Mouse (Mus musculus): ENCODE results near the gene Syne2.

The Syne2 gene

DNA sequence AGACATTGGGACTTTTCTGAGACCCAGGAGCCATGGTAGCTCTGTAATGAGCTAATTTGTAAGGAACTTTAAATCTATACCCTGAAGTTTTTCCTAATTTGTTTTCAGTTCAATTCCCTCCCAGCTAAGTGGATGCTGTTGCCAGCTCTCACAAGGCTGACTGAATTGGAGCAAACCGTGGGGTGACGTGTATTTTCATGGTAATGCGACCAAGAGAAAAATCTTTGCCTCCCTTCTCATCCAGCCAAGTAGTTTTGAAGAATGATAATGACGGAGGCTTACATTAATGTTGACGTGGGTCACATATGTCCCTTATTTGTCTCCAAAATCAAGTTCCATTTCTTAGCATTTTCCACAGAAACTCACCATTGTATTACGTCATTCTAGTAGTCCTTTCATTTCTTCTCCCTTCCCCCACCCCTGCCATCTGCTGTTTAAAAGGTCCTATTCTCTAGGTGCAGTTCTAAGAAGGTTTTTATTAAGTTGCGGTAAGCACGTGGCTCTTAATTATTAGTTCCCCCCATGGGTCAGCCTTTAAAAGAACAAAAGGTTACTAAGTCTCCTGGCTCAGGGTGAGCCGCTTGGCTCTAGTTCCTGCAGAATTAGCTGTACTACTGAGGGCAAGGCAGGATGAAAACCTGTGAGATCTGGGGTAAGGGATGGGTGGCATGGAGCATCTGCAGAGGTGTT, 55.8 kb downstream of the Syne2 start:
- no peak for DNase-seq (ENCODE audit: low spot score)

DNA sequence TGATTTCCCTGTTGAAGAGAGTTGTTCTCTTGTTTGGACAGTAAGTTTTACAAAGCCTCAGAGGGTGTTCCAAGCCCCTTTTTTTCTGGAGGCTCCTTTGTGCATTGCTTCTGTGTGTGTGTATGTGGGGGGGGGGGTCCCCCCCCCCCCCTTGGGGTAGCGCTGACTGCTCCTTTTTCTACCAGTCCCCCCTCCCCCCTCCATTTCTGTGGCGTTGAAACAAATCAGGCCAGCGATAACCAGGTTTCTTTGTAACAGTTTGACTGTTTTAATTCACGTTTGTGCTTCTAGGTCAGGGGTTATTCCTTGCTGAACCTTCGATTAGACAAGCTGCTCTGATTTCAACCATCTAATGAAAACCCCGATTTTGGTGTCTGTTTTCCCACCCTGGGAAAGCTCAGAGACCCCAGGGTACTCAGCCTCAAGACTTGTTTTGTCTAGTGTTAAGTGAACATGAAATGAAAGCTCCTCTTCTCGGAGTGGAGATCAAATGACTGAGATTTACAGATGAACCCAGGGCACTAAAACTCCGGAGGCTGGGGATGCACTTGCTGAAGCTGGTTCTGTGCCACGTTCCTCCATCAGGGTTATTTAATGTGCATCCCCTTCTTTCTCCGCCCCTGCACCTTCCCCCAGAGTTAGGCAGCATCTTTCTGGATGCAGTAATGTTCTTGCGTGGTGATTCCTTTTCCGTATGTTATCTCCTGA, 56.5 kb downstream of the Syne2 start:
- no peak for DNase-seq (ENCODE audit: low spot score)

DNA sequence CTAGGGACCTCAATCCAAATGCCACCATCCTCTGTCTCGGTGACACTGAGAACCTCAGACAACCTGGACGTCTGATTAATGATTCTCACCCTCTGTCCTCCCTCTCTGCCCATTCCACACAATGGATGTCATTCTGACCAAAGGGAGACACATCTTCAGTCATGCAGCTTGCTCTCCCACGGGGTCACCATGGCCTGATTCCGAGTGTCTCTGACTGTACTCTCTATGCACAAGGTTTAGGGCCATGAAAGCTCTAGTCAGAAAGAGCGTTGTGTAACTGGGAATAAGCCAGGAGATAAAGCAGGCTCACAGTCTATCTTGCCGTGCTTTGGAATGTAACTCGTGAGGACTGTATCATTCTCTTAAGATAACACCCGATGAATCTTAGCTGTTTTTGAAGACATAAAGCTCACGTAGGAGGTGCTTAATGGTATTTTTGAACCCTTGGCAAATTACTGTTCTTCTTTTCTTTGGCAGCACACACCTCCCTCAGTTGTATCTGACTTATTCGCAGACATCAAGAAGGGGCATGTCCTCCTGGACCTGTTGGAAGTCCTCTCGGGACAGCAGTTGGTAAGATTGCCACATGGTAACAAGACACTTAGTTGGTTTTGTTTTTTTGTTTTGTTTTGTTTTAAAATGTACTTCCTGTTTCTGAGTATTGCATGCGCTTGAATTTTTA, 61.8 kb downstream of the Syne2 start:
- DNase-seq (ENCODE audit: low spot score) = no peak

DNA sequence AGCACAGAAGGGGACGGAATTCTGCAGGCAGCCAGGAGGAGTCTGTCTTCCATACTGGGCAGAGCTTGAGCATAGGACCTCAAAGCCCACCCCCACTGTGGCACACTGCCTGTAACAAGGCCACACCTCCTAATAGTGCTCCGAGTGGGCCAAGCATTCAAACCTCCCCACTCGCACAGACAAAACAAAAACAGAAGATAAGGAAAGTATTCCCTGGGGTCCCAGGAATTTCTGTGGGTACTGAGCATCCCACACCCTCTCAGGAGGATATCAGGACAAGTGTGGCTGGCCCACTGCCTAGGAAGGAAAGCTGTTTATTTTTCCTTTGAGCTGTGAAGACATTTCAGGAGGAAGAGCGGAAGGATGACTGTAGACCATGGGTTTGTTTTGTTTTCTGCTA, 63.6 kb downstream of the Syne2 start:
- no peak for DNase-seq (ENCODE audit: low spot score)

DNA sequence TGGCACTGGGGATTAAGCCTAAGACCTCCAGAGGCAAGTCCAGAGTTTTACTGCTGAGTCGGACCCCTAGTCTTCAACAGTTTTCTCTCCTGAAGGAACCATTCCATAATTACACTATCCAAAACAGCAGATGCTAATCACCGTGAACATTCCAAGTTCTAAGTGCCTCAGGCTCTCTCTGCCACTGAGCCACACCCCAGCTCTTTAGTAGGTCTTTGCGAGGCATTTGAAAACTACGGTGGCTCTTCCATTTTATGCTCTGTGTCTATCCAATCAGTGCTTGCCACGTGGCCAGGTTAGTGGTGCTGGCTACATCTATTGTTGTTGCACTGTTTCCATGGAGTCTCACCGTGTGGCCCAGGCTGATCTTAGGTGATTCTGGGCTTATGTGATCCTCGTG, 68.2 kb downstream of the Syne2 start:
- DNase-seq (ENCODE audit: low spot score) = no peak

DNA sequence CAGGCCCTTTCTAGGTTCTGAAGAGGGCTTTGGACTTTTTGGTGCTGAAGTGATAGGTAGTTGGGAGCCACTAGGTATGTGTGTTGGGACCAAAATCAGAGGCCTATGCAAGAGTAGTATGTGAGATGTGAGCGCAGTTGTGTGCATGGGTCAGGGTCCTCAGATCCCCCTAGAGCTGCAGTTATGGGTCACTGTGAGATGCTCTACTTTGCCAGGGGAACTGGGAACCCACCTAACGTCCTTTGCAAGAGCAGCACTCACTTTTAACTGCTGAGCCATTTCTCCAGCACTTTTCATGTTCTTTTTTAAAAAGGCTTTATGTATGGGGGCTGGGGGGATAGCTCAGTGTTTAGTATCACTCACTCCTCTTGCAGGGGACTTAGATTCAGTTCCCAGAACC, 69.0 kb downstream of the Syne2 start:
- no peak for DNase-seq (ENCODE audit: low spot score)

DNA sequence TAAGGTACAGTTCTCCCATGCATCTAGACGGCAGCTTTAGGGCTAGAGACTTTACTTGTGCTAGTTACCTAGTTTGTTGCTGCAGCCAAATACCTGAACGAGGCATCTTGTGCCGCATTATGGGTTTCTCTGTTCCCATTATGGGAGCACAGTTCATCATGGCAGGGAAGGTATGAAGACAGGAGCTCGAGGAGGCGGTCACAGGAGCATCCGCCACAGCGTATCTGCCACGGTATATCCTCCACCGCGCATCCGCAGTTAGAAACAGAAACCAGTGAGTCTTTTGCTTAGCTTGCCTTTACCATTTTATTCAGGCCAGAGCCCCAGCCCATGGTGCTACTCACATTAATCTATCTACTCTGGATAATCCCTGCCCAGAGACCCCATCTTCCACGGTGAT, 70.8 kb downstream of the Syne2 start:
- DNase-seq (ENCODE audit: low spot score) = no peak

DNA sequence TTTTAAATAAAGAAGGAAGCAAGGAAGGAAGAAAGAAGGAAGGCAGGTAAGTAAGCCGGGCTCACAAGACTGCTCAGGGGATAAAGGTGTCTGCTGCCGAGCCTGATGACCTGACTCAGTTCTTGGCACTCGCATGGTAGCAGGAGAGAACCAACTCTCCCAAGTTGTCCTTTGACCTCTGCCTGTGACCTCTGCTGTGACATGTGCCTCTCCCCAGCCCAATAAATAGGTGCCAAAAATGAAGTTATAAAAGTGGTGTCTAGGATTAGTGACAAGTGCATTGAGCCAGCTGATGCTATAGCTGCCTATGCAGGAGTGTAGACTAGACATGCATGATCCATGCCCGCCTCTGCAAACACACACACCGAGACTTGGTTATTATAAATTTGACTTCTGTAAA, 73.3 kb downstream of the Syne2 start:
- no peak for DNase-seq (ENCODE audit: low spot score)

DNA sequence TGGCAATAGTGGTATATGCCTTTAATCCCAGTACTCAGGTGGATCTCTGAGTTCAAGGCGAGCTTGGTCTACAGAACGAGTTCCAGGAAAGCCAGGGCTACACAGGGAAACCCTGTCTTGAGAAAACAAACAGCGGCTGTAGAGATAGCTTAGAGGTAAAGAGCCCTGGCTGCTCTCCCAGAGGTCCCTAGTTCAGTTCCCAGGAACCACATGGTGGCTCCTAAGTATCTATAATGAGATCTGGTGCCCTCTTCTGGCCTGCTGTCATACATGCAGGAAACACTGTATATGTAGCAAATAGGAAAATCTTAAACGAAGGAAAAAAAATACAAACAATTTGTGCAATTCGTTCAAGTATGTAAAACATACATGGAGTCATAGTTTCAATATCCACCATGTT, 75.5 kb downstream of the Syne2 start:
- DNase-seq (ENCODE audit: low spot score) = no peak

DNA sequence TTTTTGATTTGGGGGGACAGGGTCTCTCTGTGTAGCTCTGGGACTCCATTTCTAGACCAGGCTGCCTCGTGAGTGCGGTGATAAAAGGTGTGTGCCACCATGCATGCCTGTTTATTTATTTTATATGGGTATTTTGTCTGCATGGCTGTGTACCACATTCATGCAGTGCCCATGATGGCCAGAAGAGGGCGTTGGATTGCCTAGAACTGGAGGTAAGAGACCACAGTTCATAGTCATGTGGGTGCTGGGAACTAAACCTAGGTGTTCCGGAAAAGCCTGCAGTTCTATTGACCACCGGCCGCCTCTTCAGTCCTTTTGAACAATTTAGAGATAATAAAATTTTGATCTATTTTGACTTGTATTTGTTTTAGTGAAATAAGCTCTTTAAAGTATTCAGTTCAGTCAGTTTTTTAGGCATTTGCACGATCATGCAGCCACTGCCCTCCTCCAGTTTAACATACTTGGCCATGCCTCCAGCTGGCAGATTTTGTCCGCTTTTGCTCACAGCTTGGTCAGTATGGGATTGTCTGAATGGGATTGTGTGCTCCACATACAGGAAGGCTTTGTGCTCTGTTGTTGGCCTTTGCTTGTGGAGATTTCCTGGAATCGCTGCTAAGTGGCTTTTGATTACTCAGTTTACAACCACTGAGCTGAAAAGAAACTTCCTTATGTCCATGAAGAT, 76.5 kb downstream of the Syne2 start:
- no peak for DNase-seq (ENCODE audit: low spot score)

DNA sequence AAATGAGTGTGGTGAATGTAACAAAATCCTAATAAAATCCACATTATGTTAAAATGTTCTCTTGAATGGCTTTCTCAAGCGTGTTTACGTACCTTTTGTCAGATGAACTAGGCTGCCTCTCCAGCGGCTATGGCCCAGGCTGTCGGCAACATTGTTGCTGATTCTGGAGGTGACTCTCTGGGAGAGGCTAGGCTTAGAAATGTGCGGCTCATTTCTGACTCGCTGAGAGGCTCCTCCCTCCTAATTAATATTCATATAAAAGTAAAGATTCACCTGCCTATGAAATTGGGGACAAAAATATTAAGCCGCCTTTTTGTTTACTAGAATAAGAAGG, 77.0 kb downstream of the Syne2 start:
- DNase-seq (ENCODE audit: low spot score) = no peak

DNA sequence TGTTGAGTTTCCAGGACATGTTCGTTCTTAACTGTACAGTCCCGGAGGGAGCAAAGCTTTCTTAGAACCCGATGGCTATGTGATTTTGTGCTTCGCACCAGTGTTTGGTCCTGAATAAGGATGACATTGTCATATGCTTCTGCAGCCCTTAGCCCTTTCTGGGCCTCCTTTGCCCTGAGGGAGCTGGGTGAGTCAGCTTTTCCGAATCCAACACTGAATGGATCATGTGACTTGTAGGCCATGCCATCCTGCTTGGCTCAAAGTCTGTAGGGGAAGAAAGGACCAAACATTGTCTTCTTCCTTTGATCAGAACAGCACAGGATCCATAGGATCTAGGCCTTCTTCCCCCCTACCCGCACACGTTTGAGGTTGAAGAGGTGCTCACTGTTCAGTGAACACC, 79.9 kb downstream of the Syne2 start:
- no peak for DNase-seq (ENCODE audit: low spot score)

DNA sequence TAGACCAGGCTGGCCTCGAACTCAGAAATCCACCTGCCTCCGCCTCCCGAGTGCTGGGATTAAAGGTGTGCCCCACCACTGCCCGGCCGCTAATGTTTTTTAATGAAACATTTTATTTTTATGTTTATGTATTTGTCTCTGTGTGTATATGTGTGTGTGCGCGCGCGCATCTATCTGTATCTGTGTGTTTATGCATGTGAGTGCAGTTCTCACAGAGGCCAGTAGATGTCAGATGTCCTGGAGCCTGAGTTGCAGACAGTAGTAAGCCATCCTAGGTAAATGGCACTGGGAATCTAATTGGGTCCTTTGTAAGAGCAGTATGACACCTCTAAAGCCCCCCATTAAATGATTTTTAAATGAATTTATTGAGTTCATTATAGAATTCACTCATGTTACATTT, 83.8 kb downstream of the Syne2 start:
- DNase-seq (ENCODE audit: low spot score) = no peak

DNA sequence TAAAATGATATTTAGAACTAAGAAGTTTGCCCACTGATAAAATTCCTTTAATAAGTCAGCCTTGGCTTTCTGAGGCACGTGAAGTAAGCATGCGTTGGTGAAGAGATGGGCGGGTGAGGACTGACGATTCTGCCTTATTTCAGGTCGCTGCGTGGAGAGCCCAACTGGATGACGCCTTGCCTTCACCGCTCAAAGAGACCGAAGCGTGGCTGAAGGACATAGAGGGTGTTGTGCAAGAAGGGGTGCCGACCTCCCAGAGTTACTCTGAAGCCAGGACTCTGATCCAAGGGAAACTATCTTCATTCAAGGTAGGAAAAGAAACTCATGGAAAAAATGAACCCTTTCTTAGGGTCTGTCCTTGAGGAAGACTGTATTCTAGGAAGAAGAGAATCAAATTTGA, 86.1 kb downstream of the Syne2 start:
- no peak for DNase-seq (ENCODE audit: low spot score)

DNA sequence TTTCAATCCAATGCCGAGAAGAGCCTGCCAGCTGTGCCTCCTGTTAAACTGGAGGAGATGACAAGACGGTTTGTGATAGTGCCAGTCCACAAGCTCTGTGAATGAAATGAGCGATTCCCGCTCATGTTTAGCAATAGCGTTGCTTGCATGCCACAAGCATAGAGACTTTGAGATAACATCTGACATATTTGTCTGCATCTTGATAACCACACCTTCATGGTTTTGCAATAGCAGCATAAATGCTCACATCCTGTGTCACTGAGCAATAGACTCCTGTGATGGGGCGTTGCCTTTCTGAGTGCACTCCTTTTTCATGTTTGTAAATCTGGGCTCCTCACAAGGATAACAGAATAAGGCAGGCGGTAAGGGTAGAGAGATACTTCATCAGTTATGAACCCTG, 87.4 kb downstream of the Syne2 start:
- no peak for DNase-seq (ENCODE audit: low spot score)

DNA sequence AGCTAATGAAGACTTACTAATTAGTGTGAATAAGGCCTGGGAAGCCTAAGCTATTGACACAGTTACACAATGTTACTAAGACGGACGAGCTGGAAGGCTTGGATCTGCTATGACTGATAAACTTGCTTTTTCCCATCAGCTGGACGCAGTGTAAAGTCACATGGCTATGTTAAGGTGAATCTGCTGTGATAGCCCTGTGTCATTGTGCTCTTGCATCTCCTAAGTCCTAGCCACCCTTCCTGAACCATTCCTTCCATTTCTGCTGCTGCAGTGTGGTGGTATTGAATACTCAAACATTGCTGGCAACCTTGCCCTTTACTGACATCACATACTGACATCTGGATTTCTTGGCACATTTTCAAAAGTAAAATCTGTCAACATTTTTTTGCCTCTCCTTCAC, 90.5 kb downstream of the Syne2 start:
- DNase-seq (ENCODE audit: low spot score) = no peak

DNA sequence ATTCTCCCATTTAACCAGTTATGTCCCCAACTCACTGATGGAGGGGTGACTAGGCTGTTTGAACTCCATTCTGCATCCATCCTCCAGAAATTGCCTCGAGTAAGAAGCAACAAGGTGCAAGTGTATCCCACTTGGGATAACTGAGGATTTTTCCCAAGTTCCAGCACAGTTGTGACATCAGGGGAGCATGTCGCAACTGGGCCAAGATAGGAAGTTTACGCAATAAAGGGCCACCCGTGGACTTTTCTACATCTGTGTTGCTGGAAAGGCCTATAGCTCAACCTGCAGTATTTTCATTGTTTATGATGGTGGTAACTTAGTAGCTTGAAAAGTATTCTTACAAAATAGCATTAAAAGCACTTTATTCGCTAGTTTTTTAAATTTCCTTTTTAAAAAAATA, 97.8 kb downstream of the Syne2 start:
- no peak for DNase-seq (ENCODE audit: low spot score)

DNA sequence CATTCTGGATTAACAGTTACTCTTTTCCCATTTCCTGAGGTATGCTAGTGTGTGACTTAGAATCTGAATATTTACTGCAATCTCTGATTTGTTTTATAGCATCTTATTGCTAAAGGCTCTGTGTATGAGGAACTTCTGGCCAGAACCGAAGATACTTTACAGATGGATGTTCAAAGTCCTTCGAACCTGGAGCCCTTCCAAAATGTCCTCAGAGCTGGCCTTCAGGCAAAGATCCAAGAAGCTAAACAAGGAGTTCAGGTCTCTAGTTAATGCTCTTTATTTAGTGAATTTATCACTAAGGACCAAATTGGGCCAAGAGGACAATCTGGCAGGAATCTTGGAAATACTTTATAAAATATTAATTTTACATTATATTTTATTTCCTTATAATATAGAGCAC, 100.5 kb downstream of the Syne2 start:
- DNase-seq (ENCODE audit: low spot score) = no peak

DNA sequence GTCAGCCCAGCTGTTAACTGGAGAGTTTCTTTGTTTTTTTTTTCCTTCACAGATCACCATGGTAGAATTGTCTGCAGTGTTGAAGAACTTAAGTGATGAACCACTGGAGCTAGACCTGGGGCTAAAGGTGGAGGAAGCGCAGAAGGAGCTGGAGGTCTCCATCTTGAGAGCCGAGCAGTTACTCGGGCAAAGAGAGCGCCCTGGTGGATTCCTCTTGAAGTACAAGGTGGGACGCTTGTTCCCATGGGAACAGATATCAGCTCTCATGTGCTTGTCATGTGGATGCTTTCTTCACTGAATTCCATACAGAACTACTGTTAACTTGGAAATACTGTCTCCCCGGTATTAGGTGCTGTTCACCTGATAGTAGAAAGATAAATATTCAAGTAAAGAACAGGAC, 101.0 kb downstream of the Syne2 start:
- DNase-seq (ENCODE audit: low spot score) = peak; percentile 37

DNA sequence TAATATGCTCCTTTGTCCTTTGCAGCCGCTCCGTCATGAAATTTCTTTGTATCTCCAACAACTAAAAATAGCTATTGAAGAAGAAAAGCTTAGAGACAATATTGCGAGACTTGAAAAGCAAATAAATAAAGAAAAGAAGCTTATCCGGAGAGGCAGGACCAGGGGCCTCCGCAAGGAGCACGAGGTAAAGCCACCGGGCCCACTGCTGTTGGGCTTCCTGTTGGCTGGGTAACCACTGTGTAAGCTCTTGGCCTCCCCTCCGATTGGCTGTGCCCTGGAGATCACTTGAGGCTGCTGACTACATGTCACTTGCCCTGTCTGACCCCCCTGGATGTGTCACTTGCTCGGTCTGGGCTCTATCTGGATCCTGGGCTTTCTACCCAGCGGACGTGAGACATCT, 105.0 kb downstream of the Syne2 start:
- DNase-seq (ENCODE audit: low spot score) = no peak

DNA sequence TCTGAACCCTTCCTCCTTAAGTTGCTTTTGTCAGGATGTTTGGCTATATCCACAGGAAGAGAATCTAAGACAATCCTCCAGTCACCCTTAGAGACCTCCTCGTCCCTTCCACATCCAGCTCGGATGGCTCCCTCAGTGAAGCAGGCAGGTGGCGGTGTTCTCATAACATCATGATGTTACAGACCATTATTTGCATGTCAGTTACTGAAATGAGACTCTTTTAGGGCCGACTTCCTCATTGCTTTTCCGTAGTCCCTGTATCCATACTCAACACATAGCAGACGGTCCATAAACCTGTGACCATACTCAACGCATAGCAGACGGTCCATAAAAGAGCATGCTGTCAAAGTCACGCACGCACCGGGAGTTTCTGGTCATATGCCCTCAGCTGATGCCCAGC, 106.9 kb downstream of the Syne2 start:
- no peak for DNase-seq (ENCODE audit: low spot score)

DNA sequence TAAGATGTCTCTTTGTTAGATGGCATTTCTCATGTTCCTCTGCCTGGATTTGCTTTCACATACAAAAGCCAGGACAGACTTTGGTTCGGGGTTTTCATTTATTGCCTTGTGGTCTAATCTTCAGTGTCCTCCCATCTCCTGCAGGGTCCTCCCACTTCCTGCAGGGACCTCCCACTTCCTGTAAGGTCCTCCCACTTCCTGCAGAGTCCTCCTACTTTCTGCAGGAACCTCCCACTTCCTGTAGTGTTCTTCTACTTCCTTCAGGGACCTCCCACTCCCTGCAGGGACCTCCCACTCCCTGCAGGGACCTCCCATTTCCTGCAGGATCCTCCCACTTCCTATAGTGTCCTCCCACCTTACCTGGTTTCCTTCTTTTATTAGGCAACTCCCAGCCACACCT, 109.7 kb downstream of the Syne2 start:
- no peak for DNase-seq (ENCODE audit: low spot score)

DNA sequence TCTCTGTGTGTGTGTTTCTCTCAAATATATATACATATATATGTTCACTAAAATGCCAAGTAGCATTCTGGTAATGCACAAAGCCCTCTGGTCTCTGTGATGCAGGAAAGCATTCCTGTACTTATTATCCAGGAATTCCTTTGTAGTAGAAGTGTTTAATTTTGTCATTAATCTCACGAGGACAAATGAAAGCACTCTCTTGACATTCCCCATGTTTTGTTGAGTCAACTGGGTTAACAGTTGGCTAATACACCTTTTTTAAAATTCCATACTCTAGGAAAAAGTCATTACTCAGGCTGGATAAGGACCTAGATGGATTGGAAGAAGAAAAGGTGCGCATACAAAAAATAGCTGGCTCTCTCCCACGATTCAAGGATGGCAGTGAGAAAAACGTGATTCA, 115.6 kb downstream of the Syne2 start:
- DNase-seq (ENCODE audit: low spot score) = no peak

Measured in left cerebral cortex, adult 11 months (tissue).